Mouse (Mus musculus) limb, embryonic 13.5 days (tissue): ENCODE results near the gene Nckap1. TPM values are rescaled to one million over a fixed set of nuclear protein-coding genes. Genes with fewer than 3 reads are reported as not detected.

Experiments used
- ATAC-seq: fragments of 200-750 bp; cut with Nextera tagmentation; 2 replicates; pipeline ENCODE4 v1.8.0; 2017; ENCODE audit warnings: low read depth, moderate number of reproducible peaks, moderate TSS enrichment; ENCODE audit not compliant: low FRiP score
- H3K27ac ChIP-seq: fragments of 300-500 bp; sonication (generic); 2 replicates; pipeline ENCODE4 v1.5.1; 2015; ENCODE audit warnings: inconsistent platforms, mild to moderate bottlenecking, moderate library complexity
- H3K27me3 ChIP-seq: fragments of 300-500 bp; sonication (generic); 2 replicates; pipeline ENCODE4 v1.6.1; 2015; ENCODE audit warnings: mild to moderate bottlenecking, inconsistent platforms
- H3K36me3 ChIP-seq: fragments of 300-500 bp; sonication (generic); 2 replicates; pipeline ENCODE4 v1.6.1; 2015; ENCODE audit warnings: inconsistent platforms, mild to moderate bottlenecking, moderate library complexity
- H3K4me1 ChIP-seq: fragments of 300-500 bp; sonication (generic); 2 replicates; pipeline ENCODE4 v1.6.1; 2015; ENCODE audit warnings: inconsistent platforms
- H3K4me2 ChIP-seq: fragments of 300-500 bp; sonication (generic); replicated peaks from 2 replicates; pipeline ENCODE4 v1.6.1; 2015; ENCODE audit warnings: inconsistent platforms, mild to moderate bottlenecking, moderate library complexity
- H3K4me3 ChIP-seq: fragments of 300-500 bp; sonication (generic); 2 replicates; pipeline ENCODE4 v1.5.1; 2015; ENCODE audit warnings: moderate library complexity, mild to moderate bottlenecking, inconsistent platforms
- H3K9ac ChIP-seq: fragments of 300-500 bp; sonication (generic); 2 replicates; pipeline ENCODE4 v1.6.1; 2015; ENCODE audit warnings: mild to moderate bottlenecking, inconsistent platforms
- H3K9me3 ChIP-seq: fragments of 300-500 bp; sonication (generic); 2 replicates; pipeline ENCODE4 v1.6.1; 2016; ENCODE audit warnings: inconsistent platforms
- WGBS: fragments of 180-500 bp; shearing (Covaris S2); methylation state at CpG from one replicate; pipeline ENCODE4 v1.1.7; 2015; 5-methylcytosine and 5-hydroxymethylcytosine counted together
- microRNA counts: library from miRNA; unstranded; fragments of <30 nt; microRNA quantifications from one replicate; lab custom pipeline; 2016
- microRNA-seq: library from miRNA; unstranded; fragments of <30 nt; microRNA quantifications from one replicate; pipeline ENCODE4, GENCODE M21; 2016
- polyA plus RNA-seq: library from polyadenylated mRNA; unstranded; fragments of >200 nt; fragmentation: Nextera tagmentation; extraction: Ambion mirVana; gene quantifications from 2 replicates; pipeline ENCODE4 v1.2.1, GENCODE M21; 2015

Gene Nckap1
- polyA plus RNA-seq, 1 experiment from 2014 or later: 63.0 TPM

GRCm38 (mm10) chr2:80474247-80474796 is 106.9 kb downstream of the Nckap1 start:
- no peaks in the 10 kb centered on the region for H3K4me1 ChIP-seq
- H3K36me3 ChIP-seq: no peaks in the 10 kb centered on the region
- H3K4me2 ChIP-seq: no peak overlapping the region
- no peak overlapping the region for H3K4me3 ChIP-seq
- ATAC-seq: no peak
- no peaks in the 10 kb centered on the region for H3K9me3 ChIP-seq
- no peaks in the 10 kb centered on the region for H3K27me3 ChIP-seq
- no peak overlapping the region for H3K27ac ChIP-seq
- 81% methylated on average over 5 of the region's 5 CpGs for WGBS
- no peak overlapping the region for H3K9ac ChIP-seq

- Histone ChIP-seq H3K9ac (no peak overlapping the region), H3K4me2 (no peak overlapping the region), H3K9me3 (no peaks in the 10 kb centered on the region), H3K27me3 (no peaks in the 10 kb centered on the region), H3K4me1 (no peaks in the 10 kb centered on the region), H3K27ac (no peak overlapping the region), H3K36me3 (no peaks in the 10 kb centered on the region), H3K4me3 (no peak overlapping the region)
- 73% methylated on average over 16 of the region's 16 CpGs for WGBS
- ATAC-seq: no peak
Observed at GRCm38 (mm10) chr2:80465991-80466821, 115.0 kb downstream of the Nckap1 start.

DNA sequence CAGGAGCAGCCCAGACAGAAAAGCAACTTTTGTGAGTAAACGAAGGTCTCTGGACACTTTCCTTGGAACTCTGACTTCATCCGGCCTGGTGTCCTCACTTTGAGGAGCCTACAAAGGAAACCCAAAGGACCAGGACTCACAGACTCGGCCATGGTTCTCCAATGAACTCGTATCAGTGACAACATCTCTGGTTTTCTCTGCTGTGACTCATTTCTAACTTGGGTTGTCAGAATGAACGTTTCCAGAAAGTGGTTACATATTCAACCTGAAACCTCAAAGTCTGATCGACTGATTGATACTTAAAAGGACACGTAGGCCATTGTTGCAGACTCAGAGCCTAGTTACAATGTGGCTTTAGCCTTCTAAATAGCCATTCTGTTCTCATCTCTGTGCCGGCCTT is 119.4 kb downstream of the Nckap1 start:
- Histone ChIP-seq H3K4me3 (no peak overlapping the region), H3K9ac (no peak overlapping the region), H3K36me3 (no peaks in the 10 kb centered on the region), H3K4me2 (no peak overlapping the region), H3K27me3 (peaks cover 6% of the 10 kb centered on the region; the same call in 1 of the 2 replicates), H3K4me1 (no peaks in the 10 kb centered on the region), H3K9me3 (no peaks in the 10 kb centered on the region), H3K27ac (no peak overlapping the region)
- ATAC-seq: no peak
- 87% methylated on average over 8 of the region's 8 CpGs for WGBS

MicroRNA genes within 50 kb of the gene (microRNA counts, 519-probe panel; counts per million panel counts)
- not detected for microRNA mmu-miR-684 (lab: Ali Mortazavi, UCI)

Small RNA genes lying within 50 kb of the gene (microRNA-seq; reads per million reads assigned to microRNA genes)
- not detected for gene Mir684-1

Other genes with a start within 250 kb of the Nckap1 start
- 19.5 and 25.2 TPM in 2 replicates for gene Frzb, start 133.8 kb downstream of the Nckap1 start, polyA plus RNA-seq
- gene Dusp19, start 35.7 kb upstream of the Nckap1 start, polyA plus RNA-seq: 16.9 and 17.1 TPM in 2 replicates
- 48.0 and 51.8 TPM in 2 replicates for gene Nup35, start 35.9 kb upstream of the Nckap1 start, polyA plus RNA-seq